Mouse (Mus musculus) lung, embryonic 15.5 days (tissue): ENCODE measurements around the gene Olfr319. TPM values are rescaled to one million over a fixed set of nuclear protein-coding genes. Genes with fewer than 3 reads are reported as not detected.
"Not testable (repeated sequence)": the region's sequence is repeated elsewhere in the genome, so short reads cannot be mapped to it uniquely, and the experiment has no call there.

Experiments used
- ATAC-seq: fragments of 200-750 bp; cut with Nextera tagmentation; 2 replicates; pipeline ENCODE4 v1.8.0; 2017; ENCODE audit warnings: moderate number of reproducible peaks, borderline replicate concordance; ENCODE audit not compliant: low FRiP score, low TSS enrichment; ENCODE audit errors: extremely low read depth
- H3K27ac ChIP-seq: fragments of 300-500 bp; sonication (generic); 2 replicates; pipeline ENCODE4 v1.5.1; 2015; ENCODE audit warnings: moderate library complexity, mild to moderate bottlenecking, inconsistent platforms
- H3K27me3 ChIP-seq: fragments of 300-500 bp; sonication (generic); 2 replicates; pipeline ENCODE4 v1.6.1; 2015; ENCODE audit warnings: inconsistent platforms
- H3K36me3 ChIP-seq: fragments of 300-500 bp; sonication (generic); 2 replicates; pipeline ENCODE4 v1.6.1; 2015; ENCODE audit warnings: inconsistent platforms
- H3K4me1 ChIP-seq: fragments of 300-500 bp; sonication (generic); 2 replicates; pipeline ENCODE4 v1.6.1; 2015; ENCODE audit warnings: inconsistent platforms
- H3K4me2 ChIP-seq: fragments of 300-500 bp; sonication (generic); 2 replicates; pipeline ENCODE4 v1.6.1; 2015; ENCODE audit warnings: inconsistent platforms, mild to moderate bottlenecking, moderate library complexity
- H3K4me3 ChIP-seq: fragments of 300-500 bp; sonication (generic); 2 replicates; pipeline ENCODE4 v1.5.1; 2015; ENCODE audit warnings: mild to moderate bottlenecking, inconsistent platforms
- H3K9ac ChIP-seq: fragments of 300-500 bp; sonication (generic); 2 replicates; pipeline ENCODE4 v1.6.1; 2015; ENCODE audit warnings: inconsistent platforms
- H3K9me3 ChIP-seq: fragments of 300-500 bp; sonication (generic); 2 replicates; pipeline ENCODE4 v1.6.1; 2016; ENCODE audit warnings: inconsistent platforms
- WGBS: fragments of 180-500 bp; shearing (Covaris S2); methylation state at CpG from one replicate; pipeline ENCODE4 v1.1.7; 2015; 5-methylcytosine and 5-hydroxymethylcytosine counted together
- polyA plus RNA-seq: library from polyadenylated mRNA; unstranded; fragments of >200 nt; fragmentation: Nextera tagmentation; extraction: Ambion mirVana; gene quantifications from 2 replicates; pipeline ENCODE4 v1.2.1, GENCODE M21; 2015

The Olfr319 gene
- polyA plus RNA-seq, 1 experiment from 2014 or later = not detected

- WGBS = 48% methylated on average over 4 of the region's 4 CpGs
- Histone ChIP-seq H3K4me2 (no peak within 1 kb of the TSS), H3K4me1 (no peaks in the 10 kb centered on the region), H3K36me3 (no peaks in the 10 kb centered on the region), H3K9ac (no peak within 1 kb of the TSS), H3K27me3 (no peaks in the 10 kb centered on the region), H3K27ac (no peak within 1 kb of the TSS), H3K9me3 (no peaks in the 10 kb centered on the region), H3K4me3 (no peak within 1 kb of the TSS)
- no peak for ATAC-seq
These were observed 39.9 kb downstream of the Olfr319 start, which contains the start of gene Olfr317 for GRCm38 (mm10) chr11:58738792-58739262. TSS of gene Olfr317 (minus strand) at chr11:58739212.

DNA sequence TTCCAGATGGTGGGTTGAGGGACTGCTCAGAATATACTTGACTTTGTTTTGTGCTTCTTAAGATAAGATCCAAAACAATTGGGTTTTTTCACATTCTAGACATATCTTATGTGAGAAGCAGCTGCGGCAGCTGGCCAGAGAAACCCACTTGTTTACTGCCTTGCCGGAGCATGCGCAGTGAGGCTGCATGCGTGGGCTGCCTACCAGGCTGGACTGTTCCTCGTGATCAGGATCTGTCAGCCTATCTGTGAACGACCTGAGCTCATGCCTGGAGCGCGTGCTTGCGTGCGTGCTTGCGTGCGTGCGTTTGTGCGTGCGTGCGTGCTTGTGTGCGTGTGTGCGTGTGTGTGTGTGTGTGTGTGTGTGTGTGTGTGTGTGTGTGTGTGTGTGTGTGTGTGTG lies 52.1 kb downstream of the Olfr319 start:
- not testable (repeated sequence) for H3K27ac ChIP-seq, H3K27me3 ChIP-seq, H3K9me3 ChIP-seq, ATAC-seq, H3K4me3 ChIP-seq, H3K4me1 ChIP-seq, H3K4me2 ChIP-seq, H3K9ac ChIP-seq, H3K36me3 ChIP-seq
- 73% methylated on average over 18 of the region's 18 CpGs for WGBS

DNA sequence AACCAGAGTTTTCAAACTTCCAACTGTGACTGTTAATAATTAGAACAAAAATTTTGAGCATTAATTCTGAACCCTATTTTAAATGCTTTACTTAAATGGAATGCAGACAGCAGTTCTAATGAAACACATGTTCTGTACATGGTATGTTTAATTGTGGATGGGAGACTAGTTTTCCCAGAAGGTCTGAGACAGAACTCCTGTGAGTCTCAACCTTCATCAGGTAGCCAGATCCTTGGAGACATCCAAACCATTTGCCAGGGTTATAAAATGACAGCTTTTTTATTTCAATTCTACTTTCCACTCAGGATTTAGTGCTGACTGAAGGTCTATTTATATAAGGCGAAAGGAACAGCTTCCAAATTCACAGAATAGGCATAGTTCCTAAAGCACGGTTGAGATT lies 53.5 kb downstream of the Olfr319 start, which contains the start of gene Olfr316:
Olfr316 (plus strand) TSS at position 301 of the 400 bp plus-strand sequence.
- WGBS = 76% methylated on average over 2 of the region's 2 CpGs
- no peaks in the 10 kb centered on the region for H3K9me3 ChIP-seq
- no peaks in the 10 kb centered on the region for H3K4me1 ChIP-seq
- no peak within 1 kb of the TSS for H3K27ac ChIP-seq
- H3K9ac ChIP-seq = no peak within 1 kb of the TSS
- no peak within 1 kb of the TSS for H3K4me2 ChIP-seq
- H3K36me3 ChIP-seq = no peaks in the 10 kb centered on the region
- H3K27me3 ChIP-seq = no peaks in the 10 kb centered on the region
- no peak for ATAC-seq
- no peak within 1 kb of the TSS for H3K4me3 ChIP-seq

Other genes with a start within 250 kb of the Olfr319 start
- not detected in 2 replicates for gene Lypd9, start 246.2 kb upstream of the Olfr319 start, polyA plus RNA-seq
- not detected in 2 replicates for gene Olfr30, start 236.9 kb upstream of the Olfr319 start, polyA plus RNA-seq
- gene Olfr332, start 206.6 kb upstream of the Olfr319 start, polyA plus RNA-seq = not detected in 2 replicates
- gene Olfr331, start 196.6 kb upstream of the Olfr319 start, polyA plus RNA-seq = not detected in 2 replicates
- not detected in 2 replicates for gene Olfr330, start 164.3 kb upstream of the Olfr319 start, polyA plus RNA-seq
- not detected in 2 replicates for gene Olfr329-ps, start 152.7 kb upstream of the Olfr319 start, polyA plus RNA-seq
- not detected in 2 replicates for gene Olfr328, start 143.5 kb upstream of the Olfr319 start, polyA plus RNA-seq
- not detected in 2 replicates for gene Olfr224, start 128.6 kb upstream of the Olfr319 start, polyA plus RNA-seq
- gene Olfr325, start 121.4 kb upstream of the Olfr319 start, polyA plus RNA-seq = not detected in 2 replicates
- gene Olfr324, start 104.0 kb upstream of the Olfr319 start, polyA plus RNA-seq = not detected in 2 replicates
- gene 2210407C18Rik, start 83.1 kb upstream of the Olfr319 start, polyA plus RNA-seq = not detected in 2 replicates
- gene Olfr323, start 68.7 kb upstream of the Olfr319 start, polyA plus RNA-seq = not detected in 2 replicates
- 0.11 and 0.16 TPM in 2 replicates for gene Trim58, start 58.7 kb upstream of the Olfr319 start, polyA plus RNA-seq
- gene Olfr322, start 40.4 kb upstream of the Olfr319 start, polyA plus RNA-seq = not detected in 2 replicates
- gene Olfr320, start 18.1 kb upstream of the Olfr319 start, polyA plus RNA-seq = not detected in 2 replicates
- not detected in 2 replicates for gene Olfr318, start 24.9 kb downstream of the Olfr319 start, polyA plus RNA-seq
- not detected in 2 replicates for gene Olfr317, start 40.0 kb downstream of the Olfr319 start, polyA plus RNA-seq
- gene Olfr316, start 53.6 kb downstream of the Olfr319 start, polyA plus RNA-seq = not detected in 2 replicates
- gene Olfr315, start 74.0 kb downstream of the Olfr319 start, polyA plus RNA-seq = not detected in 2 replicates
- gene Olfr314, start 83.8 kb downstream of the Olfr319 start, polyA plus RNA-seq = not detected in 2 replicates
- gene Fam183b, start 102.8 kb downstream of the Olfr319 start, polyA plus RNA-seq = 4.5 and 5.7 TPM in 2 replicates
- gene Olfr313, start 115.8 kb downstream of the Olfr319 start, polyA plus RNA-seq = not detected in 2 replicates
- gene Olfr312, start 130.1 kb downstream of the Olfr319 start, polyA plus RNA-seq = not detected in 2 replicates
- gene Olfr311, start 140.1 kb downstream of the Olfr319 start, polyA plus RNA-seq = not detected in 2 replicates
- 8.1 and 8.9 TPM in 2 replicates for gene Gm12258, start 148.0 kb downstream of the Olfr319 start, polyA plus RNA-seq
- 7.6 and 7.9 TPM in 2 replicates for gene 2810021J22Rik, start 168.1 kb downstream of the Olfr319 start, polyA plus RNA-seq
- gene Zfp39, start 205.1 kb downstream of the Olfr319 start, polyA plus RNA-seq = 4.9 and 5.1 TPM in 2 replicates
- 0.15 TPM in 1 of 2 replicates, not detected in the other for gene Btnl10, start 218.7 kb downstream of the Olfr319 start, polyA plus RNA-seq
- 241 and 245 TPM in 2 replicates for gene Rnf187, start 239.8 kb downstream of the Olfr319 start, polyA plus RNA-seq
- 19.3 and 21.5 TPM in 2 replicates for gene Hist3h2ba, start 249.8 kb downstream of the Olfr319 start, polyA plus RNA-seq